Mouse (Mus musculus) splenic B cell, adult 2 months (primary cell): ENCODE data around the gene Arl6.

Experiments
- DNase-seq: peaks from one replicate; pipeline ENCODE4 v3.0.0-alpha.2; 2011; ENCODE audit warnings: low read depth, low spot score
- H3K27me3 ChIP-seq: 2 replicates; pipeline ENCODE4 v1.6.1; 2012; ENCODE audit warnings: mild to moderate bottlenecking, low read length, moderate library complexity, mixed read lengths; ENCODE audit not compliant: control insufficient read depth, poor library complexity, insufficient read depth, severe bottlenecking
- H3K36me3 ChIP-seq: 2 replicates; pipeline ENCODE4 v1.6.1; 2012; ENCODE audit warnings: mild to moderate bottlenecking, low read length, moderate library complexity, mixed read lengths; ENCODE audit not compliant: control insufficient read depth, poor library complexity, insufficient read depth, severe bottlenecking

The Arl6 gene

GRCm38 (mm10) chr16:59569837-59570236 is 69.4 kb downstream of the Arl6 start:
- DNase-seq: no peak
- H3K27me3 ChIP-seq: no peaks in the 10 kb centered on the region
- H3K36me3 ChIP-seq: no peaks in the 10 kb centered on the region

- Histone ChIP-seq H3K36me3 (no peaks in the 10 kb centered on the region), H3K27me3 (no peaks in the 10 kb centered on the region)
- DNase-seq: peak; percentile 9
These were observed 71.3 kb downstream of the Arl6 start for GRCm38 (mm10) chr16:59567721-59568381.

GRCm38 (mm10) chr16:59566437-59566836 is 72.8 kb downstream of the Arl6 start:
- no peak for DNase-seq
- Histone ChIP-seq H3K36me3 (no peaks in the 10 kb centered on the region), H3K27me3 (no peaks in the 10 kb centered on the region)

DNA sequence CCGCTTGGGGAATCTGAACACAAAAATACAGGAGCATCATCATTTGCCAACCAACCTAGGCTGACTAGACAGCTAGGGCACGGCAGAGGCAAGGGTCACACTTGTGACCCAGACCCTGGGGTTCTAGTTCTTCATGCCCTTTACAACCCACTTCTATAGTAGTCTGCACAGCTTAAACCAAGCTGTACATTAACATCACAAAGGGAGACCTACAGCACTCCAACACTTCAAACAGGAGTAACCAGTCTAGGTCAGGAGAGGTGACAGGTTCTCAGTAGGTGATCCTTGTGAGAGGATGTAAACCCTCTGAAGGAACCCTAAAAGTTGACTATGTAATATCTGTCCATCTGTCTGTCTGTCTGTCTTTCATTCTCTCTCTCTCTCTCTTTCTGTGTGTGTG is 73.6 kb downstream of the Arl6 start:
- no peak for DNase-seq
- Histone ChIP-seq H3K36me3 (no peaks in the 10 kb centered on the region), H3K27me3 (no peaks in the 10 kb centered on the region)

DNA sequence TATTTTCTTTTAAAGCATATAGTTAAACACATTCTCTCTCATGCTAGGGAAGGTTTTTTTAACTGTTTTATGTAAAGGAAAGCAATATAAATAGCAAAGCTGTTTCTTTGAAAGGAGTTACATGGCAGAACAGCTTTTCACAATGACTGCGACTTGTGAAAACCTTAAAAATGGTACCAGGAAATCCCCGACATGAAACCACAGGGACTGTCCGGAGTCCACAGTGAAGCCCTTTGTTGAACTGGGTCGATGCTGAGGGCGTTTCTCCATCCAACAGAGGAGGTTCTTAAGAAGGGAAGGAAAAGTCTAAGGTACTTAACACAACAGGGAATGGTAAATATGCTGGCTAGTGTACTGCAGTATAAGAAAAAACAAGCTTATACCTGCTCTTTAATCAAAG is 75.2 kb downstream of the Arl6 start:
- H3K27me3 ChIP-seq: no peaks in the 10 kb centered on the region
- no peak for DNase-seq
- H3K36me3 ChIP-seq: no peaks in the 10 kb centered on the region
